Mouse (Mus musculus) hindbrain, embryonic 14.5 days (tissue): Measurements from ENCODE around the gene Sesn1. TPM values are rescaled to one million over a fixed set of nuclear protein-coding genes. Genes with fewer than 3 reads are reported as not detected.
"Not testable (repeated sequence)": the region's sequence is repeated elsewhere in the genome, so short reads cannot be mapped to it uniquely, and the experiment has no call there.

ENCODE experiments used
- ATAC-seq: fragments of 200-750 bp; cut with Nextera tagmentation; 2 replicates; pipeline ENCODE4 v1.8.0; 2017; ENCODE audit warnings: moderate number of reproducible peaks, mild to moderate bottlenecking, moderate TSS enrichment, moderate library complexity; ENCODE audit not compliant: low FRiP score
- DNase-seq: peaks from one replicate; pipeline ENCODE4 v3.0.0-alpha.2; 2015; ENCODE audit warnings: low spot score
- H3K27ac ChIP-seq: fragments of 300-500 bp; sonication (generic); 2 replicates; pipeline ENCODE4 v1.5.1; 2014; ENCODE audit warnings: mild to moderate bottlenecking, moderate library complexity
- H3K27me3 ChIP-seq: fragments of 300-500 bp; sonication (generic); 2 replicates; pipeline ENCODE4 v1.6.1; 2014; ENCODE audit warnings: mild to moderate bottlenecking, low read length, mixed read lengths; ENCODE audit not compliant: control insufficient read depth, insufficient read depth
- H3K36me3 ChIP-seq: fragments of 300-500 bp; sonication (generic); replicated peaks from 2 replicates; pipeline ENCODE4 v1.6.1; 2014; ENCODE audit not compliant: control insufficient read depth, insufficient read depth
- H3K4me1 ChIP-seq: fragments of 300-500 bp; sonication (generic); replicated peaks from 2 replicates; pipeline ENCODE4 v1.6.1; 2014; ENCODE audit warnings: antibody characterized with exemption, low read length, mixed read lengths; ENCODE audit not compliant: control insufficient read depth, insufficient read depth
- H3K4me2 ChIP-seq: fragments of 300-500 bp; sonication (generic); replicated peaks from 2 replicates; pipeline ENCODE4 v1.6.1; 2014; ENCODE audit warnings: mild to moderate bottlenecking, moderate library complexity
- H3K4me3 ChIP-seq: fragments of 300-500 bp; sonication (generic); replicated peaks from 2 replicates; pipeline ENCODE4 v1.5.1; 2014; ENCODE audit warnings: mild to moderate bottlenecking, low read length
- H3K9ac ChIP-seq: fragments of 300-500 bp; sonication (generic); 2 replicates; pipeline ENCODE4 v1.6.1; 2014
- H3K9me3 ChIP-seq: fragments of 300-500 bp; sonication (generic); 2 replicates; pipeline ENCODE4 v1.6.1; 2016; ENCODE audit warnings: low read length; ENCODE audit not compliant: control insufficient read depth
- WGBS: fragments of 180-500 bp; shearing (Covaris S2); extraction: QIAGEN DNeasy Blood & Tissue Kit; methylation state at CpG from one replicate; pipeline ENCODE4 v1.1.7; 2014; 5-methylcytosine and 5-hydroxymethylcytosine counted together
- polyA plus RNA-seq: library from polyadenylated mRNA; unstranded; fragments of >200 nt; fragmentation: Nextera tagmentation; extraction: Ambion mirVana; gene quantifications from 2 replicates; pipeline ENCODE4 v1.2.1, GENCODE M21; 2014

The Sesn1 gene
- polyA plus RNA-seq, 1 experiment from 2014 or later, result 37.1 TPM

- not testable (repeated sequence) for H3K36me3 ChIP-seq, ATAC-seq, H3K9ac ChIP-seq, DNase-seq, H3K27me3 ChIP-seq, H3K27ac ChIP-seq, H3K9me3 ChIP-seq, H3K4me2 ChIP-seq, H3K4me3 ChIP-seq
- 93% methylated on average over 6 of the region's 6 CpGs for WGBS
- H3K4me1 ChIP-seq, result peaks cover 10% of the 10 kb centered on the region
Observed at GRCm38 (mm10) chr10:41818733-41819070, 9.0 kb downstream of the Sesn1 start.

GRCm38 (mm10) chr10:41819307-41819706 lies 9.6 kb downstream of the Sesn1 start:
- DNase-seq (no peak), ATAC-seq (no peak)
- Histone ChIP-seq H3K27me3 (no peaks in the 10 kb centered on the region), H3K9me3 (no peaks in the 10 kb centered on the region), H3K27ac (no peak overlapping the region), H3K9ac (no peak overlapping the region), H3K4me2 (no peak overlapping the region), H3K4me1 (peaks cover 4% of the 10 kb centered on the region), H3K4me3 (no peak overlapping the region), H3K36me3 (no peaks in the 10 kb centered on the region)
- 92% methylated on average over 3 of the region's 3 CpGs for WGBS

- no peak overlapping the region for H3K9ac ChIP-seq
- H3K4me1 ChIP-seq, result no peaks in the 10 kb centered on the region
- ATAC-seq, result no peak
- no peak overlapping the region for H3K4me3 ChIP-seq
- no peak overlapping the region for H3K4me2 ChIP-seq
- DNase-seq, result no peak
- no peak overlapping the region for H3K27ac ChIP-seq
- H3K9me3 ChIP-seq, result no peaks in the 10 kb centered on the region
- no peaks in the 10 kb centered on the region for H3K27me3 ChIP-seq
- no peaks in the 10 kb centered on the region for H3K36me3 ChIP-seq
- WGBS, result 90% methylated on average over 5 of the region's 5 CpGs
Observed at GRCm38 (mm10) chr10:41820401-41820800, 10.7 kb downstream of the Sesn1 start.

GRCm38 (mm10) chr10:41821171-41821570 lies 11.4 kb downstream of the Sesn1 start:
- DNase-seq (no peak), ATAC-seq (no peak)
- Histone ChIP-seq H3K4me3 (no peak overlapping the region), H3K4me1 (no peaks in the 10 kb centered on the region), H3K27me3 (no peaks in the 10 kb centered on the region), H3K9me3 (no peaks in the 10 kb centered on the region), H3K27ac (no peak overlapping the region), H3K36me3 (no peaks in the 10 kb centered on the region), H3K9ac (no peak overlapping the region), H3K4me2 (no peak overlapping the region)
- WGBS, result 93% methylated on average over 6 of the region's 6 CpGs

- ATAC-seq (no peak), DNase-seq (no peak)
- no peak overlapping the region for H3K9ac ChIP-seq
- H3K36me3 ChIP-seq, result no peaks in the 10 kb centered on the region
- H3K4me3 ChIP-seq, result no peak overlapping the region
- 84% methylated on average over 5 of the region's 5 CpGs for WGBS
- H3K4me2 ChIP-seq, result no peak overlapping the region
- no peaks in the 10 kb centered on the region for H3K9me3 ChIP-seq
- no peak overlapping the region for H3K27ac ChIP-seq
- H3K27me3 ChIP-seq, result no peaks in the 10 kb centered on the region
- no peaks in the 10 kb centered on the region for H3K4me1 ChIP-seq
Observed at GRCm38 (mm10) chr10:41822573-41823281, 13.0 kb downstream of the Sesn1 start.

- 93% methylated on average over 3 of the region's 4 CpGs for WGBS
- not testable (repeated sequence) for H3K4me1 ChIP-seq, H3K4me3 ChIP-seq, H3K27me3 ChIP-seq, H3K4me2 ChIP-seq, ATAC-seq, H3K27ac ChIP-seq, H3K9me3 ChIP-seq, H3K36me3 ChIP-seq, DNase-seq, H3K9ac ChIP-seq
Observed at GRCm38 (mm10) chr10:41823282-41823675, 13.5 kb downstream of the Sesn1 start.

- no peak overlapping the region for H3K9ac ChIP-seq
- no peak overlapping the region for H3K27ac ChIP-seq
- no peak overlapping the region for H3K4me2 ChIP-seq
- no peak for DNase-seq
- no peaks in the 10 kb centered on the region for H3K36me3 ChIP-seq
- no peaks in the 10 kb centered on the region for H3K9me3 ChIP-seq
- no peak for ATAC-seq
- H3K4me3 ChIP-seq, result no peak overlapping the region
- 92% methylated on average over 4 of the region's 4 CpGs for WGBS
- H3K4me1 ChIP-seq, result no peaks in the 10 kb centered on the region
- no peaks in the 10 kb centered on the region for H3K27me3 ChIP-seq
Observed at GRCm38 (mm10) chr10:41823916-41824315, 14.2 kb downstream of the Sesn1 start.

- DNase-seq (no peak), ATAC-seq (no peak)
- Histone ChIP-seq H3K4me1 (no peaks in the 10 kb centered on the region), H3K27ac (no peak overlapping the region), H3K36me3 (no peaks in the 10 kb centered on the region), H3K27me3 (no peaks in the 10 kb centered on the region), H3K9ac (no peak overlapping the region), H3K9me3 (no peaks in the 10 kb centered on the region), H3K4me2 (no peak overlapping the region), H3K4me3 (no peak overlapping the region)
- 89% methylated on average over 10 of the region's 10 CpGs for WGBS
Observed at GRCm38 (mm10) chr10:41825041-41825440, 15.3 kb downstream of the Sesn1 start.

GRCm38 (mm10) chr10:41825996-41826395 lies 16.3 kb downstream of the Sesn1 start:
- 95% methylated on average over 4 of the region's 4 CpGs for WGBS
- Histone ChIP-seq H3K27ac (no peak overlapping the region), H3K9me3 (no peaks in the 10 kb centered on the region), H3K9ac (no peak overlapping the region), H3K4me2 (no peak overlapping the region), H3K4me1 (no peaks in the 10 kb centered on the region), H3K27me3 (no peaks in the 10 kb centered on the region), H3K36me3 (no peaks in the 10 kb centered on the region), H3K4me3 (no peak overlapping the region)
- DNase-seq (no peak), ATAC-seq (no peak)
